Mouse (Mus musculus): ENCODE data around the gene Adcy1.
"Not testable (repeated sequence)": the region's sequence is repeated elsewhere in the genome, so short reads cannot be mapped to it uniquely, and the experiment has no call there.

The Adcy1 gene

DNA sequence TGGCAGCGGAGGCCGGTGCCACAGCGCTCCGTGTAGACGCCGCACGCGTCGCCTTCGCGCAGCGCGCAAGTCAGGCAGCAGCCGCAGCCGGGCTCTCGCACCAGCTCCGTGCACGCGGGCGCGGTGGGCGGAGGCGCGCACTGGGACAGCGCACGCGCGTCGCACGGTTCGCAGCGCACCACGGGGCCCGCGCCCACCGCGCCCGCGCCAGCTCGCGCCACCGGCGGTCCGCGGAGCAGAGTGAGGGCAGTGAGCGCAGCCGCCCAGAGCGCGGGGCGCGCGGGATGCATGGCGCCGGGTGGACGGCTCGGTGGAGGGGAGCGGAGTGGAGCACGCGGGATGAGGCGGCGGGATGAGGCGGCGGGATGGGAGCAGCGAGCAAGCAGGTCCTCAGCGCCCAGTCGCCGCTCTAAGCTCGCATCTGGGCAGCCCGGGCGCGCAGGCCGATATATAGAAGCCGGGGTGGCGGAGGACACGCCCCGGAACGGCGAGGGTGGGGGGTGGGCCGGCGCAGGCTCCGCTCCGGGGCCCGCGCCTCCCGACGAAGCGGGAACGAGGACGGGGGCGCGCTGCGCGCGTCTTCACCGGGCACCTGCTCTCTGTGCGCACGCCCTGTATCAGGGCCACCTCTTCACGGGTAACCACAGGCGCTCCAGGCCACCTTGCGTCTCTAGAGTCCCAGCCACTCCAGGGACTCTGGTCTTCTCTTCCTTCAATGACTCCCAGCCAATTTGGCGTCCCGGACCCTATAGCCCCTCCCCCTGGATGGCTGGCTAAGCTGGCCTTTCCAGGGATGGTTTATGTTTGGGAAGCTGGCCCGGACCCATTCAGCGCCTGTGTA, 150.4 kb downstream of the Adcy1 start, which contains the start of gene Igfbp3:
Gene Igfbp3 (minus strand): TSS at position 423 of the 841 bp plus-strand sequence.
- peak; percentile 61 for DNase-seq (ENCODE audit: low read depth, low spot score)

DNA sequence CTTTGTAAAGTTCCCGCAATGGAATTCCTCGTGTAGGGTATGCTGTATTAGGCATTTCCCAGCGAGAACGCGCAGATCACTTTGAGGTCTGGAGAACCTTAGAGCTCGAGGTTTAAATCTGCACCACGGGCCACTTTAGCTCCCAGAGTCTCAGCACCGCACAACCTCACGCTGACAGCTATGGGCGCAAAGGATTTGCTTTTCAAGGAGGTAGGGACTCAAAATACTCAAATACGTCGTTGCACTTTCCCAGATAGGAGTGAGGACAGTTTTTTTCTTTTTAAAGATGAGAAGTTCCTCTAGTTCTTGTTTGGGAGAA, 151.0 kb downstream of the Adcy1 start:
- DNase-seq (ENCODE audit: low read depth, low spot score): no peak

DNA sequence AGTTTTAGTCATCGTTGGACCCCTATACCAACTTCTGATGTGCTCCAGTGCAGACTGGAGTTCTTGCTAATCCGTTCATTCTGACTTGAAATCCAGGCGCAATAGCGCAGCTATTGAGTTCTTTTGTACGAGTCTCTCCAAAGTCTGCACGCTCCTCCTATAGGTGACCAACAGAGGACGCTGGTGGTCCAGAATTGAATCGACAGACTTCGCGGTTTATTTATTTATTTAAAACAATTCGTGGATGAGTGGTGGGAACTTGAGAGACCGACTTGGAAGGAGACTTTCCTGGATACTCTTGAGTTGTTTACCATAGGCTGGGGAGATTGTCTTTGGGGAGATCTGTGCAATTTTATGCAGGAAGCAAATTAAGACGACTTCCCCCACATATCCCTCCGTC, 151.5 kb downstream of the Adcy1 start:
- DNase-seq (ENCODE audit: low read depth, low spot score): no peak

DNA sequence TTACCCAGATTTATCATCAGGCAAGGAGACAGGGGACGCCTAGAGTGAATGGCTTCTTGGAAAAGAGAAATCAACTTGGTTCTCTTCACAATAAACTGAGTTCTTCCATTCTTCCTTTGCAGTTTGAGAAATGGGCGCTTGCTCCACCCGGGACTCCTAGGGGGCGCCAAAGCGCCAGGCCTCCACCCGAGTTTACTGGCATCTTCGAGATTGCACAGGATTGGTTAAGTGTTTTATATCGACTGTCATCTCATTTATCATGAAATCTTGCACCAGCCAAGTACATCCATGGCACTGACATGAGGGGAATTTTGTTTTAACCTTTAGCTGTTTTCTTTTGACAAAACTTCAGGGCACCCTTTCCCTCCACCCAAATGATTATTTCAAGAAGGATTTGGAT, 152.4 kb downstream of the Adcy1 start:
- no peak for DNase-seq (ENCODE audit: low read depth, low spot score)

DNA sequence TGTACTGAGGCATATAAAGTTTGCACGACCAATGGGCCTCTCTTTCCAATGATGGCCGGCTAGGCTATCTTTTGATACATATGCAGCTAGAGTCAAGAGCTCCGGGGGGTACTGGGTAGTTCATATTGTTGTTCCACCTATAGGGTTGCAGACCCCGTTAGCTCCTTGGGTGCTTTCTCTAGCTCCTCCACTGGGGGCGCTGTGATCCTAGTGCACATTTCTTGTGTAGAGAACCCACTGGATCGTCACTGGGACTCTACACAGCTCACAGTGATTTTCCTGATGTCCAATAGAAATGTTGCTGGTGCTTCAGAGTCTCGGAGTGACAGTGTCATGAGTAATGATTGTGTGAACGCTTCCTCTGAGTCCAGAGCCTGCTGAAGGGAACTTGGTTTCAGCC, 158.5 kb downstream of the Adcy1 start:
- not testable (repeated sequence) for DNase-seq (ENCODE audit: low read depth, low spot score)

DNA sequence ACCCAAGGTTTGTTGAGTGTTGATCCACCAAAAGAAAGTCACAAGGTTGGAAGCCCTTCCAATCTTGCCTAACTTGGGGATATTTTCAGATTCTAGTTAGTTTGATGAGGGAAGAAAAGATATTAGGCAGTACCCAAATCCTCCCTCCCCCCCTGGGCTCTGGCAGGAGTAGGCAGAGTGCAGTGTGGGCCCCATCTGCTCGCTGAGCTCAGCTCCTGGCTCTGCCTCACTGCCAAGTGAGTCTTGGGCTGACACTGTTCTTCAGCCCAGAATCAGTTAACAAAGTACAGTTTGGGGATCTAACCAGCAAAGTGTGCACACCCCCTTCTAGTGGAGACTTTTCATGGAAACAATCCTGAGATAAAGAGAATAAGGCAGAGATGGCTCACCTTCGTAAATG, 162.9 kb downstream of the Adcy1 start:
- no peak for DNase-seq (ENCODE audit: low read depth, low spot score)

DNA sequence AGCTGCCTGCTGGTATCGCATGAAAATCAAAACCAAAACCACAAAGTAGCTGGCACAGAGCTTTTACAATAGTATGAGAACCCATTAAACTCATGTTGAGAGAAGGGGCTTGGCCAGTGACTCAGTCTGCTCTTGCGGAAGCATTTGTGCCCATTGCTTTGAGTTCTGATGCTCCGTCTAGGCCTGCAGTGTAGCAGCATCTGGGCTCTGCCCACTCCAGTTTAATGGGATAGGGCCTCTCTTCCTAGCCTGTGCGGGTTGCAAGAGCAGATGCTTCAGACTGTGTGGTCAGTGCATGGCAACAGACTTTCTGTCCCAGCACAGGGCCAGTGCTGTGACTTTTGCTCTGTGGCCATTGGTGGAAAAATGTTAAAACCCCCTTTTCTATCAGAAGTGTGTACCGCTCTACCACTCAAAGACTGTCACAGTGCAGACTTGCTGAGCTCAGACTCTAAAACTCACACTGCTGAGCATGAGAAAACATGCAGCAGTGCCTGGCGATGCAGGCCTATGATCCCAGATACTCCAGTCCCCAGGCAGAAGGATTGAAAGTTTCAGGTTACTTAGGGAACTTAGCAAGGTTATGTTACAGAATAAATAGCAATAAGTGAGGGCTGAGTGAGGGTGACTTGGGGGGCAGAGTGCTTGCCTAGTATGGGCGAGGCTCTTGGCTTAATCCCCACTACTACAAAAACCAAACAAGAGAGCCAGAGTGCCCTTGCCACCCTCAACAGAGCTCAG, 163.7 kb downstream of the Adcy1 start:
- DNase-seq (ENCODE audit: low read depth, low spot score): no peak

DNA sequence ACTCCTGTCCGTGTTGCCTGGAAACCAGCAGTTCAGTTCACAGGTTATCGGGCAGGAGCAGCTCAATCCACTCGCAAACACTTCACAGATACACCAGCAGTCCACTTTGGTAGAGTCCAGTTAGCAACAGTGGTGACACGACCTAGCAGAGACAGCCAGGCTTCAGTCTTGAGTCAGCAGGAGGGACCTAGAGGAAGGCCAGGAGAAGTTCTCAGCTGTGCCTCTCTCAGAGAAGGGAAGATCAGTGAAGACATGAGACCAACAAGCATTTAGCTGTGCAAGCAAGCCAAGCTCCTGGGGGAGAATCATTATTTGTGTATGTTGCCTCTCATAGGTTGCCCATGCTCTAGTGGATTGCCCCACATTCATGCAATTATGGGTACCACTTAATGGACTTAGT, 164.8 kb downstream of the Adcy1 start:
- no peak for DNase-seq (ENCODE audit: low read depth, low spot score)

Measured in WW6 (cell line).